Mouse (Mus musculus) brain, embryonic 18.5 days (tissue): ENCODE results near the gene Pdilt.

ENCODE experiments used
- DNase-seq: peaks from one replicate; pipeline ENCODE4 v3.0.0-alpha.2; 2012; ENCODE audit warnings: low read depth, low spot score

Gene Pdilt

GRCm38 (mm10) chr7:119513056-119513455 is 10.2 kb downstream of the Pdilt start:
- DNase-seq = no peak

- DNase-seq = no peak
These were observed 12.1 kb downstream of the Pdilt start for GRCm38 (mm10) chr7:119511143-119511542.

GRCm38 (mm10) chr7:119490041-119490780 is 33.1 kb downstream of the Pdilt start:
- no peak for DNase-seq

- no peak for DNase-seq
These were observed 36.6 kb downstream of the Pdilt start for GRCm38 (mm10) chr7:119486683-119487082.

- DNase-seq = no peak
These were observed 39.1 kb downstream of the Pdilt start for GRCm38 (mm10) chr7:119484154-119484553.

GRCm38 (mm10) chr7:119479256-119479655 is 44.0 kb downstream of the Pdilt start, which contains the start of gene Umod:
TSS of gene Umod (minus strand) at chr7:119479282.
- no peak for DNase-seq

- DNase-seq = no peak
These were observed 46.5 kb downstream of the Pdilt start for GRCm38 (mm10) chr7:119476500-119477389.

- DNase-seq = no peak
These were observed 64.1 kb downstream of the Pdilt start, which contains the start of gene Gp2 for GRCm38 (mm10) chr7:119459185-119459584. TSS of gene Gp2 (minus strand) at chr7:119459285.

GRCm38 (mm10) chr7:119454192-119454591 is 69.1 kb downstream of the Pdilt start:
- DNase-seq = no peak

GRCm38 (mm10) chr7:119443849-119444248 is 79.4 kb downstream of the Pdilt start:
- no peak for DNase-seq

GRCm38 (mm10) chr7:119441938-119442337 is 81.4 kb downstream of the Pdilt start:
- no peak for DNase-seq
